Mouse (Mus musculus): ENCODE data around the gene Rpl13a. TPM values are rescaled to one million over a fixed set of nuclear protein-coding genes. Genes with fewer than 3 reads are reported as not detected.
"Not testable (repeated sequence)": the region's sequence is repeated elsewhere in the genome, so short reads cannot be mapped to it uniquely, and the experiment has no call there.

Gene Rpl13a
- polyA plus RNA-seq, 1 experiment: 6,379 TPM

GRCm38 (mm10) chr7:45126844-45127699 lies 1.5 kb downstream of the Rpl13a start:
- H3K27me3 ChIP-seq (ENCODE audit: control insufficient read depth, insufficient read depth, insufficient read length): no peaks in the 10 kb centered on the region
- H3K79me2 ChIP-seq (ENCODE audit: control insufficient read depth, insufficient read depth): peaks cover 57% of the 10 kb centered on the region
- peaks cover 48% of the 10 kb centered on the region for H3K79me3 ChIP-seq (ENCODE audit: low read depth)
- peak overlapping the region; percentile 95 for H3K4me3 ChIP-seq (ENCODE audit: insufficient read depth, poor library complexity, severe bottlenecking)
- H3K36me3 ChIP-seq (ENCODE audit: control insufficient read depth, insufficient read depth): peaks cover 54% of the 10 kb centered on the region
- no peak for TF ChIP-seq CEBPB (IDR thresholded peaks at IDR 0.05; ENCODE audit: low read depth)
- no peak for TF ChIP-seq MYOD1 (IDR thresholded peaks at IDR 0.05; ENCODE audit: control insufficient read depth, insufficient read length, low read depth)
- no peak for TF ChIP-seq CTCF (IDR thresholded peaks at IDR 0.05; ENCODE audit: control insufficient read depth, insufficient read depth, insufficient read length)
- no peak for TF ChIP-seq MYOG (IDR thresholded peaks at IDR 0.05; ENCODE audit: control insufficient read depth, extremely low read depth, insufficient read length)
- no peak for TF ChIP-seq FOSL1 (IDR thresholded peaks at IDR 0.05; ENCODE audit: insufficient read depth, low read length, poor library complexity, severe bottlenecking)
- TF ChIP-seq MAX (IDR thresholded peaks at IDR 0.05): no peak
- no peak for TF ChIP-seq USF1 (IDR thresholded peaks at IDR 0.05; ENCODE audit: low read depth)
- H3ac ChIP-seq (ENCODE audit: control insufficient read depth, insufficient read length, low read depth): peak overlapping the region; percentile 99

GRCm38 (mm10) chr7:45126147-45126843 lies 2.3 kb downstream of the Rpl13a start:
- Histone ChIP-seq H3K36me3 (ENCODE audit: control insufficient read depth, insufficient read depth) (peaks cover 61% of the 10 kb centered on the region), H3K79me3 (ENCODE audit: low read depth) (peaks cover 54% of the 10 kb centered on the region), H3ac (ENCODE audit: control insufficient read depth, insufficient read length, low read depth) (peak overlapping the region; percentile 99), H3K27me3 (ENCODE audit: control insufficient read depth, insufficient read depth, insufficient read length) (no peaks in the 10 kb centered on the region), H3K79me2 (ENCODE audit: control insufficient read depth, insufficient read depth) (peaks cover 65% of the 10 kb centered on the region), H3K4me3 (ENCODE audit: insufficient read depth, poor library complexity, severe bottlenecking) (peak overlapping the region; percentile 95)
- TF ChIP-seq MYOD1 (IDR thresholded peaks at IDR 0.05; ENCODE audit: control insufficient read depth, insufficient read length, low read depth): no peak
- no peak for TF ChIP-seq CEBPB (IDR thresholded peaks at IDR 0.05; ENCODE audit: low read depth)
- no peak for TF ChIP-seq MAX (IDR thresholded peaks at IDR 0.05)
- TF ChIP-seq MYOG (IDR thresholded peaks at IDR 0.05; ENCODE audit: control insufficient read depth, extremely low read depth, insufficient read length): no peak
- TF ChIP-seq USF1 (IDR thresholded peaks at IDR 0.05; ENCODE audit: low read depth): no peak
- no peak for TF ChIP-seq CTCF (IDR thresholded peaks at IDR 0.05; ENCODE audit: control insufficient read depth, insufficient read depth, insufficient read length)
- TF ChIP-seq FOSL1 (IDR thresholded peaks at IDR 0.05; ENCODE audit: insufficient read depth, low read length, poor library complexity, severe bottlenecking): no peak

- Histone ChIP-seq H3K79me2 (ENCODE audit: control insufficient read depth, insufficient read depth) (peaks cover 72% of the 10 kb centered on the region), H3K79me3 (ENCODE audit: low read depth) (peaks cover 54% of the 10 kb centered on the region), H3K36me3 (ENCODE audit: control insufficient read depth, insufficient read depth) (peaks cover 68% of the 10 kb centered on the region), H3ac (ENCODE audit: control insufficient read depth, insufficient read length, low read depth) (peak overlapping the region; percentile 99), H3K4me3 (ENCODE audit: insufficient read depth, poor library complexity, severe bottlenecking) (peak overlapping the region; percentile 95)
- H3K27me3 ChIP-seq (ENCODE audit: control insufficient read depth, insufficient read depth, insufficient read length): not testable (repeated sequence)
These were observed 2.9 kb downstream of the Rpl13a start for GRCm38 (mm10) chr7:45125649-45126048.

GRCm38 (mm10) chr7:45125144-45125600 lies 3.4 kb downstream of the Rpl13a start:
- Histone ChIP-seq H3K27me3 (ENCODE audit: control insufficient read depth, insufficient read depth, insufficient read length) (no peaks in the 10 kb centered on the region), H3ac (ENCODE audit: control insufficient read depth, insufficient read length, low read depth) (peak overlapping the region; percentile 3), H3K79me3 (ENCODE audit: low read depth) (peaks cover 54% of the 10 kb centered on the region), H3K4me3 (ENCODE audit: insufficient read depth, poor library complexity, severe bottlenecking) (no peak overlapping the region), H3K79me2 (ENCODE audit: control insufficient read depth, insufficient read depth) (peaks cover 72% of the 10 kb centered on the region), H3K36me3 (ENCODE audit: control insufficient read depth, insufficient read depth) (peaks cover 73% of the 10 kb centered on the region)
- TF ChIP-seq CTCF (IDR thresholded peaks at IDR 0.05; ENCODE audit: control insufficient read depth, insufficient read depth, insufficient read length) (no peak), USF1 (IDR thresholded peaks at IDR 0.05; ENCODE audit: low read depth) (no peak), FOSL1 (IDR thresholded peaks at IDR 0.05; ENCODE audit: insufficient read depth, low read length, poor library complexity, severe bottlenecking) (no peak), CEBPB (IDR thresholded peaks at IDR 0.05; ENCODE audit: low read depth) (no peak)

- TF ChIP-seq FOSL1 (IDR thresholded peaks at IDR 0.05; ENCODE audit: insufficient read depth, low read length, poor library complexity, severe bottlenecking) (no peak), USF1 (IDR thresholded peaks at IDR 0.05; ENCODE audit: low read depth) (peak; percentile 93), CEBPB (IDR thresholded peaks at IDR 0.05; ENCODE audit: low read depth) (no peak), MYOD1 (IDR thresholded peaks at IDR 0.05; ENCODE audit: control insufficient read depth, insufficient read length, low read depth) (no peak), MAX (IDR thresholded peaks at IDR 0.05) (peak; percentile 99), CTCF (IDR thresholded peaks at IDR 0.05; ENCODE audit: control insufficient read depth, insufficient read depth, insufficient read length) (no peak), MYOG (IDR thresholded peaks at IDR 0.05; ENCODE audit: control insufficient read depth, extremely low read depth, insufficient read length) (no peak)
- Histone ChIP-seq H3K36me3 (ENCODE audit: control insufficient read depth, insufficient read depth) (peaks cover 78% of the 10 kb centered on the region), H3K79me3 (ENCODE audit: low read depth) (peaks cover 54% of the 10 kb centered on the region), H3ac (ENCODE audit: control insufficient read depth, insufficient read length, low read depth) (peak within 1 kb of the TSS; percentile 99), H3K27me3 (ENCODE audit: control insufficient read depth, insufficient read depth, insufficient read length) (no peaks in the 10 kb centered on the region), H3K4me3 (ENCODE audit: insufficient read depth, poor library complexity, severe bottlenecking) (peak within 1 kb of the TSS; percentile 95), H3K79me2 (ENCODE audit: control insufficient read depth, insufficient read depth) (peaks cover 72% of the 10 kb centered on the region)
These were observed 4.1 kb downstream of the Rpl13a start, which contains the start of gene Rps11 for GRCm38 (mm10) chr7:45124224-45125143. Gene Rps11 (minus strand): TSS chr7:45124439.
